Mouse (Mus musculus) kidney, embryonic 14.5 days (tissue): ENCODE results near the gene Trappc3. TPM values are rescaled to one million over a fixed set of nuclear protein-coding genes. Genes with fewer than 3 reads are reported as not detected.
A peak's percentile ranks its signal among the peaks of the same experiment; 100 is the strongest.

ENCODE experiments used
- ATAC-seq: fragments of 200-750 bp; cut with Nextera tagmentation; 2 replicates; pipeline ENCODE4 v1.8.0; 2017; ENCODE audit warnings: moderate number of reproducible peaks, mild to moderate bottlenecking, moderate TSS enrichment, moderate library complexity; ENCODE audit not compliant: low FRiP score, low TSS enrichment
- H3K27ac ChIP-seq: fragments of 300-500 bp; sonication (generic); 2 replicates; pipeline ENCODE4 v1.5.1; 2014; ENCODE audit warnings: low read depth, mild to moderate bottlenecking, low read length, moderate library complexity, mixed read lengths
- H3K27me3 ChIP-seq: fragments of 300-500 bp; sonication (generic); 2 replicates; pipeline ENCODE4 v1.6.1; 2014; ENCODE audit warnings: mild to moderate bottlenecking, low read length; ENCODE audit not compliant: control insufficient read depth, insufficient read depth
- H3K36me3 ChIP-seq: fragments of 300-500 bp; sonication (generic); 2 replicates; pipeline ENCODE4 v1.6.1; 2014; ENCODE audit warnings: low read length, mixed read lengths; ENCODE audit not compliant: control insufficient read depth, insufficient read depth
- H3K4me1 ChIP-seq: fragments of 300-500 bp; sonication (generic); 2 replicates; pipeline ENCODE4 v1.6.1; 2014; ENCODE audit warnings: low read length, mixed read lengths; ENCODE audit not compliant: control insufficient read depth, insufficient read depth
- H3K4me2 ChIP-seq: fragments of 300-500 bp; sonication (generic); replicated peaks from 2 replicates; pipeline ENCODE4 v1.6.1; 2014; ENCODE audit warnings: low read depth, mild to moderate bottlenecking, low read length
- H3K4me3 ChIP-seq: fragments of 300-500 bp; sonication (generic); 2 replicates; pipeline ENCODE4 v1.5.1; 2014; ENCODE audit warnings: mild to moderate bottlenecking, low read length
- H3K9ac ChIP-seq: fragments of 300-500 bp; sonication (generic); 2 replicates; pipeline ENCODE4 v1.6.1; 2014; ENCODE audit warnings: low read depth, mild to moderate bottlenecking, low read length, moderate library complexity
- H3K9me3 ChIP-seq: fragments of 300-500 bp; sonication (generic); 2 replicates; pipeline ENCODE4 v1.6.1; 2016; ENCODE audit warnings: low read length; ENCODE audit not compliant: control insufficient read depth
- WGBS: fragments of 180-500 bp; shearing (Covaris S2); extraction: QIAGEN DNeasy Blood & Tissue Kit; methylation state at CpG from one replicate; pipeline ENCODE4 v1.1.7; 2014; 5-methylcytosine and 5-hydroxymethylcytosine counted together
- polyA plus RNA-seq: library from polyadenylated mRNA; unstranded; fragments of >200 nt; fragmentation: Nextera tagmentation; extraction: Ambion mirVana; gene quantifications from 2 replicates; pipeline ENCODE4 v1.2.1, GENCODE M21; 2014

Gene Trappc3
- polyA plus RNA-seq, 1 experiment from 2014 or later: 19.7 TPM

GRCm38 (mm10) chr4:126255113-126256001 is 6.8 kb upstream of the Trappc3 start:
- ATAC-seq: no peak
- peak overlapping the region; percentile 86 for H3K4me2 ChIP-seq
- no peaks in the 10 kb centered on the region for H3K9me3 ChIP-seq
- H3K9ac ChIP-seq: peak overlapping the region; percentile 99
- H3K27me3 ChIP-seq: no peaks in the 10 kb centered on the region
- H3K4me3 ChIP-seq: peak overlapping the region; percentile 100
- whole genome bisulfite sequencing: 1% methylated on average over 45 of the region's 50 CpGs
- H3K36me3 ChIP-seq: no peaks in the 10 kb centered on the region
- peaks cover 58% of the 10 kb centered on the region for H3K4me1 ChIP-seq
- H3K27ac ChIP-seq: peak overlapping the region; percentile 89

- H3K9ac ChIP-seq: peak within 1 kb of the TSS; percentile 99
- peak; percentile 84 for ATAC-seq
- WGBS: under 1% methylated on average over 49 of the region's 59 CpGs
- H3K27me3 ChIP-seq: no peaks in the 10 kb centered on the region
- peaks cover 63% of the 10 kb centered on the region for H3K4me1 ChIP-seq
- H3K4me3 ChIP-seq: peak within 1 kb of the TSS; percentile 100
- H3K36me3 ChIP-seq: no peaks in the 10 kb centered on the region
- H3K27ac ChIP-seq: peak within 1 kb of the TSS; percentile 89
- peak within 1 kb of the TSS; percentile 86 for H3K4me2 ChIP-seq
- H3K9me3 ChIP-seq: no peaks in the 10 kb centered on the region
Observed at GRCm38 (mm10) chr4:126256131-126256791, 5.9 kb upstream of the Trappc3 start, which contains the start of gene Map7d1. Map7d1 (minus strand) TSS chr4:126256343.

DNA sequence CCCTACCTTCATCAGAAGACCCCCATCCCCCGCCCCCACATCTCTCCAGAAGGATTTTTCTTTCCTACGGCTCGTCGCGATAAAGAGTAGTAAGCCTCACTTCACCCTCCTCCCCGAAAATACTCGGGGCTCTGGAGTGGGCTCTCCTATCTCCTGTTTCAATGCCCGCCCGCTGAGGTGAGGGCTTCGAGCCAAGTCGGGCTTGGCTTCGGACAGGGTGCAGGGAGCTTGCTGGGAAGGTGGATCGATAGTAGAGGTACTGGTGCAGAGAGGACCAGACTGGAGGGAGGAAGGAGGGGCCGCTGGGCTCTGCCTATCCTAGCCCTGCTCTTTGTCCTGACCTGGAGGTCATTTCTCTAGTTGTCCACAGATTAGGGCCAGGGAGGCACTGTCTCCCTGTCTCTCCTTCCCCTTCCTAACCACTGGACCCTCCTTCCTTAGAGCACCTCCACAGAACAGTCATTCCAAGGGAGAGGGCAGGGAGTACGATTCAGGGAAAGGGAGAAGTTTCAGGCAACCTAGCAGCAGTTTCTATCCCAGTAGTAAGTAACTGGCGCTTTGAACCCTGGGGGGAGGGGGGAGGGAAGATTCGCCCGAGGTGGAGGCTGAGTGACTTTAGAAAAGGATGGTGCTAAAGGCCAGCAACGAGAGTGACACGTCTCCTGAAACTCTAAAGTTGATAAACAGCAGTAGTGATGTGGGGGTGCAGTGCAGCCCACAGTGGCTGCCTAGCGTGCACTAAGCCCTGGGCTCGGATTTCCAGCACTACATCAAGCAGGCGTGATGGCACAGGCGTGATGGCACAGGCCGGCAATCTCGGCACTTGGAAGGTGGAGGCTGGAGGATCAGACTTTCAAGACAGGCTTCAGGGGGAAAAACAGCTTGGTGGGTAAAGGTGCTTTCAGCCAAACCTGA is 4.9 kb upstream of the Trappc3 start:
- no peak for ATAC-seq
- WGBS: 4% methylated on average over 26 of the region's 26 CpGs
- Histone ChIP-seq H3K36me3 (no peaks in the 10 kb centered on the region), H3K9ac (peak overlapping the region; percentile 99), H3K9me3 (no peaks in the 10 kb centered on the region), H3K27me3 (no peaks in the 10 kb centered on the region), H3K27ac (peak overlapping the region; percentile 89), H3K4me1 (peaks cover 60% of the 10 kb centered on the region), H3K4me2 (peak overlapping the region; percentile 86), H3K4me3 (peak overlapping the region; percentile 100)

- WGBS: 23% methylated on average over 3 of the region's 3 CpGs
- H3K4me3 ChIP-seq: no peak overlapping the region; the same call in 1 of the 2 replicates
Observed at GRCm38 (mm10) chr4:126259063-126259462, 3.1 kb upstream of the Trappc3 start.

DNA sequence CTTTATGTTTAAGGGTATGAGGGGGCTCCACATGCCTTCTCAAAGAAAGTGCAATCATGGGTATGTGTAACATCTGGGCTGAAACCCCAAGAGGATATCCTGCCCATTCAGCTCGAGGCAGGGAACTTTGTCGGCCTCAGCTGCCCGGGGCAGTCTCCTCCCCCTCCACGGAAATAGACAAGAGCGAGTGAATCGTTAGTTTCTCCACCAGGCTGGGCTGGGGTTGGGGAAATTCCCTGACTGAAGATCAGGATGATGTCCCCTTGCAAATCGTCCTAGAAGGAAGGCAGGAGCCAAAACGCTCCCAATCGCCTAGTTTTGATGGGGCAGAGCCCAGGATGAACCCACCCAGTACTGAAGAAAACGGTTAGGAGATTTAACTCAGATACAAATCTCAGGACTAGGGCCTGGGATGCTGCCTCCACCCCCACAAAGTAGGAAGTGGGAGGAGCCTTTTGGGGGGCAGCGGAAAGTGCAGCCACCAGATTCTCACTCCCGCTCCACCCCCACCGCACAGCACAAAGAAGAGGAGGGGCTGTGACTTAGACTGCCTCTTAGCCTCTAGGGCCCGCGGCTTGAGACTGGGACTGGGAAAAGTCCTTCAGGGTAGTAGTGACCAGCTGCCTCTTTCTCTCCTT is 2.5 kb upstream of the Trappc3 start:
- Histone ChIP-seq H3K4me1 (peaks cover 47% of the 10 kb centered on the region), H3K4me3 (peak overlapping the region; percentile 11), H3K27me3 (no peaks in the 10 kb centered on the region), H3K9me3 (no peaks in the 10 kb centered on the region), H3K4me2 (peak overlapping the region; percentile 35), H3K27ac (peak overlapping the region; percentile 93), H3K36me3 (no peaks in the 10 kb centered on the region), H3K9ac (peak overlapping the region; percentile 51)
- WGBS: under 1% methylated on average over 15 of the region's 15 CpGs
- peak; percentile 32; the same call in 1 of the 2 replicates for ATAC-seq

More at GRCm38 (mm10) chr4:126259063-126259462, 3.1 kb upstream of the Trappc3 start:
- H3K4me2 ChIP-seq: peak overlapping the region; percentile 35
- H3K4me1 ChIP-seq: peaks cover 52% of the 10 kb centered on the region
- ATAC-seq: no peak
- H3K9me3 ChIP-seq: no peaks in the 10 kb centered on the region
- peak overlapping the region; percentile 51; the same call in 1 of the 2 replicates for H3K9ac ChIP-seq
- H3K36me3 ChIP-seq: no peaks in the 10 kb centered on the region
- H3K27me3 ChIP-seq: no peaks in the 10 kb centered on the region
- peak overlapping the region; percentile 93 for H3K27ac ChIP-seq

DNA sequence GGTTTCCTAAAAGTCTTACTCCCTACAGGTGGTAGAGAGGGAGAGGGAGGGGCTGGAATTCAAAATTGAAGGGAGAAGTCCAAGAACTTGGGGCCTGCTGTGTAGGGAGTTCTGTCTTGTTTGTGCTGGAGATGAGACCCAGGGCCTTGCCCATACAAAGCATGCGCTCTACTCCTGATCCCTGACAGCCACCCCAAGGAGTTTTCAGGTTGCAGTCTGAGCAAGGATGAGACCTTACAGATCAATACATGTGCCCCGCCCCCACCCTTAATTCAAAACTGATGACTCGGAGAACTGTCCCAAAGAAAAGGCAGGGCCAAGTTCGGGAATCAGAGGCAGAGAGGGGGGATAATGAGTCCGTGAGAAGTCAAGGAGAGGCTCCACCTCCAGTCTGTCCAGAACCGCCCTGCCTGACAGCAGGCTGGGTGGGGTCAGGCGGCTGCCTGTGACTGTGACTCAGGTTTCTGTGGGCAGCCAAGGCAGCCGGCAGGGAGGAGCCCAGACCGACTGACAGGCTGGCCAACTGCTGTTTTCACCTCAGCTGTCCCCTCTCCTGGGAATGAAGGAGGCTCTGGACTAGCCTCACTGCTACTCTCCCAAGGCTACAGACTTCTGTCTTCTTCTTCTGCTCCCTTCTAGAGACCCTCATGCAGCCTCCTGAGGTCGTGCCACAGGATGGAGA is 1.5 kb upstream of the Trappc3 start:
- H3K4me1 ChIP-seq: peaks cover 44% of the 10 kb centered on the region
- H3K4me3 ChIP-seq: no peak overlapping the region
- no peaks in the 10 kb centered on the region for H3K36me3 ChIP-seq
- no peaks in the 10 kb centered on the region for H3K9me3 ChIP-seq
- 4% methylated on average over 10 of the region's 10 CpGs for WGBS
- peak overlapping the region; percentile 51 for H3K9ac ChIP-seq
- peak overlapping the region; percentile 93 for H3K27ac ChIP-seq
- no peaks in the 10 kb centered on the region for H3K27me3 ChIP-seq
- peak; percentile 34 for ATAC-seq
- peak overlapping the region; percentile 35 for H3K4me2 ChIP-seq

DNA sequence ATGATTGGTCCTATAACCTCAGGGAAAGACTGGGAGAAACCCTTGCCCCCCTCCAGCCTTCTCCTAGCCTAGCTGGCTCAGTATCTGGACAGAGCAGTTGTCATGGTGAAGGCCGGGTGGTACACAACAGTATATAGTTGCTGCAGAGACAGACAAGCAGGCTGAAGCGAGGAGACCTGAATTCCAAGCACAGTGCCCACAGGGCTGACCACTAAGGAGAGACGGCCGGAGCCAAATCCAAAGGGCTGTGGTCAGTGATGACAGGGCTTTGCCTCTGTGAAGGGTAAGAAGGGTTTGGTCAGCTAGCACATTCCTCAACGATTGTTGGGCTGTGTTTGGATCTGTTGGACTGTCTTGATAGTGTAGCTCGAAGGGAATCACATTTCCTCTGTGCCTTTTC is 859 bp upstream of the Trappc3 start:
- no peaks in the 10 kb centered on the region for H3K9me3 ChIP-seq
- no peaks in the 10 kb centered on the region for H3K36me3 ChIP-seq
- no peak overlapping the region for H3K4me2 ChIP-seq
- WGBS: 58% methylated on average over 6 of the region's 6 CpGs
- H3K27ac ChIP-seq: peak overlapping the region; percentile 93
- peaks cover 44% of the 10 kb centered on the region for H3K4me1 ChIP-seq
- no peak for ATAC-seq
- no peaks in the 10 kb centered on the region for H3K27me3 ChIP-seq
- no peak overlapping the region for H3K4me3 ChIP-seq
- H3K9ac ChIP-seq: no peak overlapping the region

DNA sequence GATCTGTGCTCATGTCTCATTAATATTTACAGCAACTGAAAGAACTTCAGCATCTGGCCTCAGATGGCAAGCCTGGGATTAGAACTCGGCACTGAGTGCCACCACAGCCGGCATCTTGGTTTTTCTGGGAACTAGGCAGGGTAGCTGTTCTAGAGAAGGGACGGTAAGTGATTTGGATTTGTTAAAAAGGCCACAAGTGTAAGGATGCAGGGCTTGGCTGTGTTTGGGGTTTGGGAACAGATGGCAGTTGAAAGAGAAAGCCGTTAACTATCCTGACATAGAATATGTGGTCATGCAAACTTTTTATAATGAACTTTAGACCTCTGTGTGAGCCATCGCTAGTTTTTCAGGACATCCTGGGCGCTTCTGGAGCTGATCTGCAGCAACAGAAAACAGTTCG is 450 bp upstream of the Trappc3 start:
- Histone ChIP-seq H3K9me3 (no peaks in the 10 kb centered on the region), H3K27me3 (no peaks in the 10 kb centered on the region), H3K4me1 (peaks cover 44% of the 10 kb centered on the region), H3K4me2 (peak overlapping the region; percentile 1; the same call in 1 of the 2 replicates), H3K36me3 (no peaks in the 10 kb centered on the region), H3K4me3 (no peak overlapping the region), H3K9ac (no peak overlapping the region), H3K27ac (no peak overlapping the region)
- no peak for ATAC-seq
- WGBS: 50% methylated on average over 7 of the region's 7 CpGs
